Mouse (Mus musculus) gastrocnemius, postnatal 14 days (tissue): ENCODE measurements around the gene Sapcd1. TPM values are rescaled to one million over a fixed set of nuclear protein-coding genes. Genes with fewer than 3 reads are reported as not detected.
"Not testable (repeated sequence)": the region's sequence is repeated elsewhere in the genome, so short reads cannot be mapped to it uniquely, and the experiment has no call there.

Source experiments
- DNase-seq: peaks from one replicate; pipeline ENCODE4 v3.0.0; 2021; ENCODE audit warnings: mixed read lengths
- intact Hi-C: fragments of 180-260 bp; cut with DNase I; formaldehyde crosslinking; loops from one replicate; pipeline ENCODE4 v1.15.1; 2025; ENCODE audit warnings: low total_unique reads
- total RNA-seq, 2 experiments: library from RNA; stranded (reverse); gene quantifications; 2 replicates each; pipeline ENCODE4 v1.2.3; 2021

Sapcd1 gene
- total RNA-seq, 2 experiments from 2014 or later: 0.38 to 1.5 TPM

DNA sequence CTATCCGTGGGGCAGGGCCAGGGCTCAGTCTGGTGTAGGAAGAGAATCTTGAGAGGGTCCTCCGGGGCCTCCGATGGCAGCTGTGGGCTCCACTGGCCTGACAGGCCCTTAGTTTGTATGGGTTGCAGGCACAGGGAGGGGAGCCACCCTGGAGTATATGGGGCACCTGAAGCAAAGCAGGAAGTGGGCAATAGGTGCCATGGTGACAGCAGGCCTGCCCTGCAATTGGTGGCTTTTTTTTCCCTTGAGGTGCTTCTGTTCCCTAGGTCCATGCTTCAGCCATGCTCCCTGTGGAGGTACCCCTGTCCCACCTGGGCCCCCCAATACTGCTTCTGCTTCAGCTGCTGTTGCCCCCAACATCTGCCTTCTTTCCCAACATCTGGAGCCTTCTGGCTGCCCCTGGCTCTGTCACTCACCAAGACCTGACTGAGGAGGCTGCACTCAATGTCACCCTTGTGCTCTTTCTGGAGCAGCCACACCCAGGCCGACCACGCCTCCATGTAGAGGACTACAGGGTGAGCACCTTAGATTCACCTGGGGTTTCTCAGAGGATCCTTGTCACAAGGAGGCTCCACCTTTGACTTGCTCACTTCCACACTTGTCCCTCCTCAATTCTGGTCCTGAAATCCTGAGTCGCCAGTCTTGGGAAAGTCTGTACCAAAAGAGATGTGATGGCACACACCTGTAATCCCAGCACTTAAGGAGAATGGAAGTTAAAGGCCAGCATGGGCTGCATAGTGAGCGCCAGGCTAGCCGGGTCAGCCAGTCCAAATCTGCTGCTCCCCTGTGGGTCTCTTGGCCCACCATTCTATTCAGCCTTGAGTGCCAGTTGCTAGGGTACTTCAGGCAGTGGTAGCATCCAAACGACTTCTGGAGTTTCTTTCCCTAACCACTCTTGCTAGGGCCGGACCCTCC, 10.8 kb downstream of the Sapcd1 start:
- no peak for DNase-seq
- intact Hi-C loops: loop anchor here (5.0 kb wide), 1 partner anchor 85 kb away; no protein-coding TSS in a partner anchor

DNA sequence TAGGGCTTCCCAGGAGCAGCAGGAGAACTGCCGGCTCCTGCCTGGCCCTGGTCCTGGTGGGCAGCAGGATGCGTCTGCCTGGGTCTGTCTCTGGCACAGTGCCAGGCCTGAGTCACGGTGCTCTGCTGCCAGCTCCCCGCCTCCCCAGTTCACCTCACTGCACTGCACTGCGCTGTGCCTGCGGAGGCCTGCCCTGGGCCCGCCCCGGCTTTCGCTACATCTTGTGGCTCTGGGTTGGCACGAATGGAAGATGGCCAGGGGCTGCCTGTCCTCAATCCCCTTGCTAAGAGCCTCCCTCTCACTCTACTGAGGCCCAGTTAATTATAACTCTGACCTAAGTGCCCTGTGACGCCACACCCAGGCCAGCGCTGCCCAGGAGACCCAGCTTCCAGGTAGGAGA, 11.4 kb downstream of the Sapcd1 start, which contains the start of gene Vwa7:
TSS of gene Vwa7 (plus strand) at position 204 of the 400 bp plus-strand sequence.
- intact Hi-C loops: loop anchor here (5.0 kb wide), 1 partner anchor 86 kb away; no protein-coding TSS in a partner anchor
- DNase-seq: peak; percentile 40

DNA sequence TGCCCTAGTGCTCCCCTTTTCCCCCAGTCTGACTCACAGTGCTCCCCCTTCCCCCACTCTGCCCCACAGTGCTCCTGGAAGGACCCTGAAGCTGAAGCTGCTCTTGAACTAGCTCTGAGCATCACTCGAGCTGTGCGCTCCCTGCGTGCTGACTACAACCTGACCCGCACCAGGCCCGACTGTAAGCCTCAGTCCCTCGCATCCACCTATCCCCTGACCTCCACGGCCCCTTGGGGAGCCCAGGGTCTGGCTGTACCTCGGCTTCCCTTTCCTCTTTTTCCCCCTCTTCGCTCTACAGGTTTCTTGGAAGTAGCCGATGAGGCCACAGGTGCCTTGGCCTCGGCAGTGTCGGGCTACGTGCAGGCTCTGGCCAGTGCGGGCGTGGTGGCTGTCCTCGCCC, 12.5 kb downstream of the Sapcd1 start:
- intact Hi-C loops: loop anchor here (5.0 kb wide), 1 partner anchor 87 kb away; no protein-coding TSS in a partner anchor

DNA sequence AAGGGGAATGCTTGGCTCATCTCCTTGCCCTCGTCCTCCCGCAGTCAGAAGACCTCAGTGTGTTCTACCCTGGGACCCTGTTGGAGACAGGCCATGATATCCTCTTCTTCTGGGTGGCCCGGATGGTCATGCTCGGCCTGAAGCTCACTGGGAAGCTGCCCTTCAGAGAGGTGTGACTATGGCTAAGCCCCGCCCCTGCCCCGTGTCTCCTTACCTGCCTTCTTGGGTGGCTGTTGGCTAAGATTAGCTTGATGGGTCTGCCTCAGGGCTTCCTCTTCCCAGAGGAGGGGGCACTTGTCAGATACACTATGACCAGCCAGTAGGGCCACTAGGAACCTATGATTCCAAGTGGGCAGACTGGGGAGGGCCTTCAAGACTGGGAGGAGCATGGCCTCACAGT, 14.6 kb downstream of the Sapcd1 start:
- DNase-seq: no peak
- intact Hi-C loops: no loop called here

More for the DNA sequence above, 12.5 kb downstream of the Sapcd1 start:
- DNase-seq: no peak

DNA sequence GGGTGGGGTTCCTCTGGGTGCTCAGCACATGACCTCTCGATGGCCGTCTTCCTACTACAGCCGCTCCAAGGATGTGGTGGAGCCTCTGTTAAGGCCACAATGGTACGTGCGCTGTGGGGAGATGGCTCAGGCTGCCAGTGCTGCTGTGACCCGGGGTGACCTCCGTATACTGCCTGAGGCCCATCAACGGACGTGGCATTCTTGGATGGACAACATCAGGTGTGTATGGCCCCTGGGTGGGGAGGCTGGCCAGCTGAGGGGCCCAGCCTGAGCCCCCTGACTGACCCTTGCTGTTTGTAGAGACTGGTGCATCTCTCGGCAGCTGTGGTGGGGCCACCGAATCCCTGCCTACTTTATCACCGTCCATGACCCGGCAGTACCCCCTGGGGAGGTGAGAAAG, 15.4 kb downstream of the Sapcd1 start:
- DNase-seq: no peak
- intact Hi-C loops: no loop called here

DNA sequence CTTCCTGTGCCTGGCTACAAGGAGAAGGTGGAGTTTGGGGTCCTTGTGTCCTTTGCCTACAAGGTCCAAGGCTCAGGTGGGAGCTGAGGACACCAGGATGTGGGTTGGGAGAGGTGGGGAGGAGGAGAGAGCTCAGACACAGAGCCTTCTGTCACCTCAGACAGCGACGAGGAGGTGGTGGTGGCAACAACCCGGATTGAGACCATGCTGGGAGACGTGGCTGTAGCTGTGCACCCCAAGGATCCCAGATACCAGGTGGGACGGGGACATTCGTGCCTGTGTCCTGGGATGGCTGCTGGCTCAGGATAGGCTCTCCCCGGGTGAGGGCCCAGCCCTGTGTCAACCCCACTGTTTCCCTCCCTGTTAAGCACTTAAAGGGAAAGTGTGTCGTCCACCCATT, 16.4 kb downstream of the Sapcd1 start:
- intact Hi-C loops: no loop called here
- DNase-seq: no peak

DNA sequence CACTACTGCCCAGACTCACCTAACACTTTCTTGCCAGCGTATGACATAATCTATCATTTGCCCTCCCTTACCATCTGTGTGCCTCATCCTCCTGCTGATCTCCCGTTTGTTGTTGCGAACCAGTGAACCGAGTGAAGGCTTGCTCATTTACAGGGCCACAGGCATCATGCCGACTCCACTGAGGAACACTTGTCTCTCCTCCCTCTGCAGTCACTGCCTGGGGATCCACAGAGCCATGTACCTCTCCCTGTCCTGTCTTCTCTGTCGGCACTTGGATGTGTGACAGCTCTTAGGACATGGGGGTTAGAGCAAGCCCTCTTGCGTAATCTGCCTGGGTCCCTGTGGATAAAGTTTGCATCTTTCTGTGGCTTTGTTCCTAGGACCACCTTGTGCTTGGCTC, 18.2 kb downstream of the Sapcd1 start:
- DNase-seq: no peak
- intact Hi-C loops: no loop called here

DNA sequence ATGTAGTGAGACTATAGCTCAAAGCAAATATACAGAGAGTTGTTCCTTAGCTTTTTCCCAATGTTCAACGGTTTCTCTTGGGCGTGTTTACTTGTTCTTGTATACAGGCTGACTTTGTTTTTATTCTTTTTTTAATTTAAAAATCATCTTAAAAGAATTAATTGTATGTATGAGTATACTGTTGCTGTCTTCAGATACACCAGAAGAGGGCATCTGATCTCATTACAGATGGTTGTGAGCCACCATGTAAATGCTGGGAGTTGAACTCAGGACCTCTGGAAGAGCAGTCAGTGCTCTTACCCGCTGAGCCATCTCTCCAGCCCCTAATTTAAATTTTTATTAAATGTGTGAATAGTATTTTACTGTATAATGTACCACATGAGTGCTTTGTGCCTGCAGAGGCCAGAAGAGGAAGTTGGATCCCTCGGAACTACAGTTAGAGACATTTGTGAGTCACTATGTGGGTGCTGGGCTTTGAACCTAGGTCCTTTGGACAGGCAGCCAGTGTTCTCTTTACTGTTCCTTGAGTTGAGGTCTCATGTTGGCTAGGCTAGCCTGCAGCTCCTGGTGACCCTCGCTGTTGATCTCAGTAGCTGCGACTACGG, 20.3 kb downstream of the Sapcd1 start:
- no peak for DNase-seq
- intact Hi-C loops: no loop called here

DNA sequence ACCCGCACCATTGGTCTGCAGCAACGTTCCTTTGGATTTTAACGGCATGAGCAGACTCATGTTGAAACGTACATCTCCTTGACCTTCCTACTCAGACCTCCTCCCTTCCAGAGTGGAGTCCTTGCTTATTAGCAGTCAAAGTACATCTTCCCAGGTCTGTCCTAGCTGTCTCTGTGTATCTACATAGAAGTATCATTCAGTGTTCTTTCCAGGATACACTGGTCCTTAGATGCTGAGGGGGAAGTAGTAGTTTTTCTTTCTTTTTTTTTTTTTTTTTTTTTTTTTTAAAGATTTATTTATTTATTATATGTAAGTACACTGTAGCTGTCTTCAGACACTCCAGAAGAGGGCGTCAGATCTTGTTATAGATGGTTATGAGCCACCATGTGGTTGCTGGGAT, 21.9 kb downstream of the Sapcd1 start:
- intact Hi-C loops, DNase-seq: not testable (repeated sequence)

DNA sequence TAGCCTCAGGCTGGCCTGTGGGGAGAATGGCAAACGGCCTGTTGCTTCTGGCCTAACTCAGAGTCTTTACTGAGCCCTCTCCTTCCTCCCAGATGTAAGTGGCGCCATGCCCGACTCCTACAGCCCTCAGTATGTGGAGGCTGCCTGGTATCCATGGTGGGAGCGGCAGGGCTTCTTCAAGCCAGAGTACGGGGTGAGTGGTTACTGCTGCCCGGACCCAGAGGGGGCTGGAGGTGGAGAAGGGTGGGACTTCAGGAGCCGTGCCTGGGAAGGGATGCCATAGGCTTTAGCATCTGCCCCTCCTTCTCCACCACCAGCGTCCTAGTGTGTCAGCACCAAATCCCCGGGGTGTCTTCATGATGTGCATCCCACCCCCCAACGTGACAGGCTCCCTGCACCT, 22.7 kb downstream of the Sapcd1 start:
- DNase-seq: no peak

DNA sequence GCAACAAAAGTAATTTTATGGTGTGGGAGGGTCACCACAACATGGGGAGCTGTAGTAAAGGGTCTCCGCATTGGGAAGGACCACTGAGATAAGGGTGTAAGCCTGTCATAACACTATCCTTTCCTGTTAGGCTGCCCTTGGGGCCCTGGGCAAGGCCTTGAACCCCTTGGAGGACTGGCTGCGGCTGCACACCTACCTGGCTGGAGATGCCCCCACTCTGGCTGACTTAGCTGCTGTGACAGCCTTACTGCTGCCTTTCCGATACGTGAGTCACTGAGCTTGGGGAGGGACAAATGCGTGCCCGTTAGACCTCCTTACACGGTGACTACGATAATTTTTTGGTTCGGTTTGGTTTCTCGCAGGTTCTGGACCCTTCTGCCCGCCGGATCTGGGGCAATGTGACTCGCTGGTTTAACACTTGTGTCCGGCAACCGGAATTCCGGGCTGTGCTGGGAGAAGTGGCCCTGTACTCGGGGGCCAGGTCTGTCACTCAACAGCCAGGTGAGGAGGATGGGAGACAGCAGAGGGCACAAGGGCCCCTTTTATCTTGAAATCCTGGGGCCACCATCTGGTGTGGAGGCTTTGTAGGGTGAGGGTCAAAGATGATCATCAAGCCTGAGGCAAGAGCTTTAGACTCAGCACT, 23.6 kb downstream of the Sapcd1 start:
- intact Hi-C loops: no loop called here

More for the DNA sequence above, 22.7 kb downstream of the Sapcd1 start:
- intact Hi-C loops: no loop called here

DNA sequence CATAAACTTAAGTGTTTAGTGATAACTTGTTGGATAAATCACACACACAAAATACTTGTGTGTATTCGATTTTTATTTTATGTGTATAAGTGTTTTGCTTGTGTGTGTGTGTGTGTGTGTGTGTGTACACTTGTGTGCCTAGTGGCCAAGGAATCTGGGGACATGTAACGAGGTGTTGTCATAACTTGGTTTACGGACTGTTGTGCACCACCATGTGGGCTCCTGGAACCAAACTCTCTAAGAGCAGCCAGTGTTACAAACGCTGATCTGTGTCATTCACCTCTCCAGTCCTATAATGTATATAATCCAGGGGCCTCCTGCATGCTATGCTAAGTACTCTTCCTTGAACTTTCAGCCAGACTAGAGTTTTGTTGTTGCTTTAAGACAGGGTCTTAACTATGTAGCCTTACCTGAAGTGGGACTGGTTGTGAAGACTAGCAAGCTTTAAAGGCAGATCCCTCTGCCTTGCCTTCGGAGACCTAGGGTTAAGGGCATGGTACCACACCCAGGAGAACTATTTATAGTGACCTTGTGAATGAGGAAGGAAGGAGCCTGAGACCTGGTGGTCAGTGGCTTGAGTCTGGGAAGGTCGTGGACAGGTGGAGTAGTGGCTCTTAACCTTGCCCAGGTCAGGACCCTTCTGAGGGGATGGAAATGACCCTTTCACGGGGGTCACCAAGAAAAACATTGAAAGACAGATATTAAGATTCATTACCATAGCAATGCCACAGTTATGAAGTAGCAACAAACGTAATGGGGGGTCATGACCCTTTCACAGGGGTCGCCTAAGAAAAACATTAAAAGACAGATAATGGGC, 24.6 kb downstream of the Sapcd1 start:
- no peak for DNase-seq
- intact Hi-C loops: no loop called here

More for the DNA sequence above, 23.6 kb downstream of the Sapcd1 start:
- no peak for DNase-seq

DNA sequence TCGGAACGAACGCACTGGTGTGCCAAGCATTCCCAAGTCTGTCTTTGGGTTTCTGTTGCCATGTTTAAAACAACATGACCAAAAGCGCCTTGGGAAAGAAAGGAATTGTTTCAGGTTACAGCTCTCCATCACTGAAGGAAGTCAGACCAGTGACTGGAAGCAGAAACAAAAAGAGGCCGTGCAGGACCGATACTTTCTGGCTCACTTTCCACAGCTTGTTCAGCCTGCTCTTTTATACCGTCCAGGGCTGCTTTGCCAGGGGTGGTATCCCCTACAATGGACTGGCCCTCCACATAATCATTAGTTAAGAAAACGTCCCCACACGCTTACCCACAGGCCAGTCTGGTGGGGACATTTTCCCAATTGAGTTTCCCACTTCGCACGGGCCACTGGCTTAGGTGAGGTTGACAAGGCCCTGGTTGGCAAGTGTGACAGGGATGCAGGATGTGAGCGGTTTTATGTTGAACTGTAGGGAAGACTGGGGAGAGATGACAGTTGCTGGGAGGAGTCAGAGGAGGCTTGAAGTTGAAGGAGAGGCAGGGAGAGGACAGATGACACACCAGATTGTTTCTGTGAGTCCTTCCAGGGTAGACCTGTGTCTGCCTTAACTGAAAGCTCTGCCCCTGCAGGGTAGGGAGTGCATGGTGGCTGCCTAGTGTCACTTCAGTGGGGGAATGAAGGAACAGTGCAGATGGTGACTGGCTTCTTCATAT, 25.5 kb downstream of the Sapcd1 start:
- intact Hi-C loops: no loop called here

DNA sequence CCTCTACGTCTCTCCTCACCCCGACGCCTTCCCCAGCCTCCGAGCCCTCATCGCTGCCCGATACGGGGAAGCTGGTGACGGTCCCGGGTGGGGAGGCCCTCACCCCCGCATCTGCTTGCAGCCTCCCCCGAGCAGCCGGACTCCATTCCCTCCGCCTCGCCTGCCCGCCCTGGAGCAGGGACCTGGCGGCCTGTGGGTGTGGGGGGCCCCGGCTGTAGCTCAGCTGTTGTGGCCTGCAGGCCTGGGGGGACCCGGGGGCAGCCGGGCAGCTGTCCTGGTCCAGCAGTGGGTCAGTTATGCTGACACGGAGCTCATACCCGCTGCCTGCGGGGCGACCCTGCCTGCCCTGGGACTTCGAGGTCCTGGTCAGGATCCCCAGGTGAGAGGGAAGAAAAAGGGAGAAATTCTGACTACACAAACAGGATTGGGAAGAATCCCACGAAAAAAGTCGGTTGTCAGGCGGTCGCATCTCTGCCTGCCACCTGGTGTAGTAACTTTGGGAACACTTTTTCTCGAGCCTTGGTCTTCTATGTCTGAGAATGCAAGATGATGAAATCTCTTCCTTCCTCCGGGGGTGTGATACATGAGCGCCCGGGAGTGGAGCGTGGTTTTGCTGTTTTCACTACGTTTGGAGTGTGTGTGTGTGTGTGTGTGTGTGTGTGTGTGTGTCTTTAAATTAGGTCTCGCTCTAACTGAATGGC, 26.2 kb downstream of the Sapcd1 start:
- intact Hi-C loops: no loop called here
- peak; percentile 47 for DNase-seq

More for the DNA sequence above, 25.5 kb downstream of the Sapcd1 start:
- no peak for DNase-seq

DNA sequence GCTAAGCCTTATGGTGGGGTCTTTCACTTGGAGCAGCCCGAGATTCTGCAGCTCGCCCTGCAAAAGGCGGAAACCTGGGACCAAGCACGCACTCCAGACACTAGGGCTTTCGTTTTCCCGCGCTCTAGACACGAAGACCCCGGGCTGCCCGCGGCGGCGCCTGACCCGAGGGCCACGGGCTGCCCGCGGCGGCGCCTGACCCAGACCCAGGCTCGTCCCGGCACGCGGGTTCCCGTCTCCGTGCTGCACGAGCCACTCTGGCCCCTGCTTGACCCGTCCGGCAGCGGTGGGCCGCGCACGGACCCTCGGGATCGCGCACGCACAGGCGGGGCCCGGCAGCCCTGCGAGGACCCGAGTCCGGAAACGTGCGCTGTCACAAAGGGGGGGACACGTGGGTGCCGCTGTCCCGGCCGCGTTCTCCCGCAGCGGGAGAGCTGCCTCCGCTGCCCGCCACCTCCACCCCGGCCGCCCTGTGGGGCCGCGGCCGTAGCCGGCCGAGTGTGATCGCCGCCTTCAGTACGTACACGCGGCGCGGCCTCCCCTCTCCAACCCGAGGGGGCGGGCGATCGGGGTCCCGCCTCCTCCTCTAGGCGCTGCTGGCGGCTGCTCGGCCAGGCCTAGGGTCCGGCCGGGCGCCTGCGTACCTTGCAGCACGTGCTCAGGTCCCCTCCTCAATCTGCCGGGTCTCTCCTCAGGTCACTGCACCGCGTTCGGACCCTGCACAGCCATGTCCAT, 26.9 kb downstream of the Sapcd1 start, which contains the start of gene Vars:
TSS of gene Vars (plus strand) at position 271 of the 735 bp plus-strand sequence.
- DNase-seq: peak; percentile 90
- intact Hi-C loops: no loop called here

DNA sequence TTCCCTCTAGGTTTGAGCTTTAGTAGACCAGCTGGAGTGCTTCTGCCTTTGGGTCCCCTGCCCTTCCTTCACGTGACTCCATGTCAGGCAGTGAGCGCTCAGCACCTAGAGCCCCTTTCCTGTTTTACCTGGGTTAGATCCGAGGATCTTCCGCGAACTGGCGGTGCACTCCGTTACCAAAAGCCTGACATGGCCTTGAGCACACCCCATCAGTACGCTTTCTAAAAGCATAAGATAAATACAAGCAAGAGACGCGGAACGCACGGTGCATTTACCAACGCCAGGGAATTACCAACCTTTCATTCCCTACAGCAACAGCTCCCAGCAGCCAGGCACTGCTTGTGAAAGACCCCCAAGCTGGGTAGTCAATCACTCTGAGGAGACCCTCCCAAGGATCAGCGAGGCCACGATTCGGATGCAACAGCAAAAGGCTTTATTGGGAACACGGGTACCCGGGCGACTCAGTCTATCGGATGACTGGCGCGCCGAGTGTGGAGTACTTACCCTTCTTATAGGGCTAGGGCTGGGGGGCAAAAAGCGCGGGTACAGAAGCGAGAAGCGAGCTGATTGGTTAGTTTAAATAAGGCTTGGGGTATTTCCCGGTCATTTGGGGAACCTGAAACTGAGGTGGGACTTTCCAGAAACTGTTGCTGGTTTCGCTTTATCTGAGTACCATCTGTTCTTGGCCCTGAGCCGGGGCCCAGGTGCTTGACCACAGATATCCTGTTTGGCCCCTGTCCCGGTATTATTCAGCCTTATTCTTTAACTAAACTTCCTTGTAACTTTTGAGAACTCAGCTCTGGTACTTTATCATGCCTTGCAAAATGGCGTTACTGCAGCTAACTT, 27.7 kb downstream of the Sapcd1 start:
- intact Hi-C loops, DNase-seq: not testable (repeated sequence)
